Mouse (Mus musculus) midbrain, postnatal 0 days (tissue): ENCODE measurements around the gene Prn. TPM values are rescaled to one million over a fixed set of nuclear protein-coding genes. Genes with fewer than 3 reads are reported as not detected.
A peak's percentile ranks its signal among the peaks of the same experiment; 100 is the strongest.

Experiments used
- ATAC-seq: fragments of 200-750 bp; cut with Nextera tagmentation; 2 replicates; pipeline ENCODE4 v1.8.0; 2017; ENCODE audit warnings: moderate number of reproducible peaks, mild to moderate bottlenecking, moderate TSS enrichment, moderate library complexity; ENCODE audit not compliant: low FRiP score
- DNase-seq: peaks from one replicate; pipeline ENCODE4 v3.0.0-alpha.2; 2015; ENCODE audit warnings: low spot score
- H3K27ac ChIP-seq: fragments of 300-500 bp; sonication (generic); 2 replicates; pipeline ENCODE4 v1.5.1; 2014; ENCODE audit warnings: low read depth, mild to moderate bottlenecking, low read length, mixed read lengths
- H3K27me3 ChIP-seq: fragments of 300-500 bp; sonication (generic); 2 replicates; pipeline ENCODE4 v1.6.1; 2014; ENCODE audit warnings: low read length, control low read depth, mixed read lengths; ENCODE audit not compliant: insufficient read depth
- H3K36me3 ChIP-seq: fragments of 300-500 bp; sonication (generic); 2 replicates; pipeline ENCODE4 v1.6.1; 2014; ENCODE audit warnings: low read length, control low read depth, mixed read lengths; ENCODE audit not compliant: insufficient read depth
- H3K4me1 ChIP-seq: fragments of 300-500 bp; sonication (generic); 2 replicates; pipeline ENCODE4 v1.6.1; 2014; ENCODE audit warnings: mild to moderate bottlenecking, control low read depth, antibody characterized with exemption, low read length, mixed read lengths; ENCODE audit not compliant: insufficient read depth
- H3K4me2 ChIP-seq: fragments of 300-500 bp; sonication (generic); 2 replicates; pipeline ENCODE4 v1.6.1; 2014; ENCODE audit warnings: low read depth, mild to moderate bottlenecking, low read length, mixed read lengths; ENCODE audit not compliant: poor library complexity, severe bottlenecking
- H3K4me3 ChIP-seq: fragments of 300-500 bp; sonication (generic); 2 replicates; pipeline ENCODE4 v1.5.1; 2014; ENCODE audit warnings: low read depth, mild to moderate bottlenecking, low read length, moderate library complexity
- H3K9ac ChIP-seq: fragments of 300-500 bp; sonication (generic); replicated peaks from 2 replicates; pipeline ENCODE4 v1.6.1; 2014; ENCODE audit warnings: mild to moderate bottlenecking, low read length, moderate library complexity, mixed read lengths; ENCODE audit not compliant: poor library complexity, severe bottlenecking
- H3K9me3 ChIP-seq: fragments of 300-500 bp; sonication (generic); 2 replicates; pipeline ENCODE4 v1.6.1; 2016; ENCODE audit warnings: low read length, control low read depth
- CTCF ChIP-seq: IDR thresholded peaks from 2 replicates; pipeline ENCODE4 v1.5.1; 2016; ENCODE audit warnings: antibody characterized with exemption, mild to moderate bottlenecking
- WGBS: fragments of 180-500 bp; shearing (Covaris S2); extraction: QIAGEN DNeasy Blood & Tissue Kit; methylation state at CpG from one replicate; pipeline ENCODE4 v1.1.7; 2014; 5-methylcytosine and 5-hydroxymethylcytosine counted together
- polyA plus RNA-seq: library from polyadenylated mRNA; unstranded; fragments of >200 nt; fragmentation: Nextera tagmentation; extraction: Ambion mirVana; gene quantifications from 2 replicates; pipeline ENCODE4 v1.2.1, GENCODE M21; 2015
- total RNA-seq: library from RNA; depleted of rRNA; stranded (reverse); fragments of >200 nt; gene quantifications from 2 replicates; pipeline ENCODE4 v1.2.3, GENCODE M21; 2014

Gene Prn
- total and polyA plus RNA-seq, 2 experiments from 2014 or later, result not detected

- WGBS, result 44% methylated on average over 3 of the region's 3 CpGs
- peak; percentile 32 for TF ChIP-seq CTCF
- Histone ChIP-seq H3K9ac (no peak overlapping the region), H3K27ac (no peak overlapping the region), H3K4me3 (no peak overlapping the region), H3K36me3 (no peaks in the 10 kb centered on the region), H3K4me2 (no peak overlapping the region), H3K4me1 (no peaks in the 10 kb centered on the region), H3K27me3 (no peaks in the 10 kb centered on the region), H3K9me3 (no peaks in the 10 kb centered on the region)
- ATAC-seq, result no peak
- DNase-seq, result no peak
These were observed 78.2 kb downstream of the Prn start for GRCm38 (mm10) chr2:131987950-131988349.

- no peaks in the 10 kb centered on the region for H3K9me3 ChIP-seq
- no peak for DNase-seq
- ATAC-seq, result no peak
- no peak overlapping the region for H3K4me2 ChIP-seq
- WGBS, result 77% methylated on average over 2 of the region's 2 CpGs
- no peak overlapping the region for H3K27ac ChIP-seq
- no peaks in the 10 kb centered on the region for H3K36me3 ChIP-seq
- no peaks in the 10 kb centered on the region for H3K4me1 ChIP-seq
- H3K27me3 ChIP-seq, result no peaks in the 10 kb centered on the region
- no peak overlapping the region for H3K4me3 ChIP-seq
- no peak for TF ChIP-seq CTCF
- no peak overlapping the region for H3K9ac ChIP-seq
These were observed 78.8 kb downstream of the Prn start for GRCm38 (mm10) chr2:131988550-131988949.

- Histone ChIP-seq H3K4me3 (no peak overlapping the region), H3K27me3 (no peaks in the 10 kb centered on the region), H3K9me3 (no peaks in the 10 kb centered on the region), H3K36me3 (peaks cover 14% of the 10 kb centered on the region; the same call in 1 of the 2 replicates), H3K27ac (no peak overlapping the region), H3K9ac (no peak overlapping the region), H3K4me1 (no peaks in the 10 kb centered on the region), H3K4me2 (no peak overlapping the region)
- TF ChIP-seq CTCF, result no peak
- no peak for ATAC-seq
- 76% methylated on average over 2 of the region's 2 CpGs for WGBS
- no peak for DNase-seq
These were observed 82.7 kb downstream of the Prn start for GRCm38 (mm10) chr2:131992487-131992886.

GRCm38 (mm10) chr2:131993151-131993550, 83.4 kb downstream of the Prn start:
- H3K4me3 ChIP-seq, result no peak overlapping the region
- 79% methylated on average over 4 of the region's 4 CpGs for WGBS
- ATAC-seq, result no peak

DNA sequence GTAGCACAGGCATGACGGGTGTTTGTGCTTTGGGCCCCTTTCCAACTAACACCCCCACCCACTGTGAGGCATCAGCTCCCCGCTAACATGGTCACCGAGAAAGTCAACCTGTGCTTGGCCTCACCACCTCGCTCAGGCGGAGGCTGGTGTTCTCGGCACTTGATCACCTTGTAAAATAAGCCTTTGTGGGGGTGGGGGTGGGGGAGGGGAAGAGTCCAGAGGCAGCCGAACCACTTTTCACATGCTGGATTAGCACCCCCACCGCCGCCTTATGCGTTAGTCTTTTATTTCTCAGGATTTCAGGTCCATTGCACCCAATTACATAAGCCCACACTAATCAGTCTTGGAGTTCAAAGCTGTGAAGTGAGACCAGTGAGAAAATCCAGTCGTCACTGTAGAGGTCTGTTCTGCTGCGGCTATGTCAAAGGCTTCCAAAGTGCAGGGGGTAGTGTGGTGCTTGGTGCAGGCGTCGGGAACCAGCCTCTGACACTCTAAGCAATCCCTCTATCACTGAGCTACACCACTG, 83.9 kb downstream of the Prn start:
- no peak overlapping the region for H3K4me2 ChIP-seq
- peaks cover 14% of the 10 kb centered on the region; the same call in 1 of the 2 replicates for H3K36me3 ChIP-seq
- H3K4me3 ChIP-seq, result no peak overlapping the region
- H3K9me3 ChIP-seq, result no peaks in the 10 kb centered on the region
- WGBS, result 36% methylated on average over 14 of the region's 14 CpGs
- TF ChIP-seq CTCF, result no peak
- no peaks in the 10 kb centered on the region for H3K27me3 ChIP-seq
- no peaks in the 10 kb centered on the region for H3K4me1 ChIP-seq
- DNase-seq (peak; percentile 14), ATAC-seq (0 out of 2 replicates have a peak, but pooled peaks have one; percentile 41)
- H3K27ac ChIP-seq, result no peak overlapping the region
- no peak overlapping the region for H3K9ac ChIP-seq

More at GRCm38 (mm10) chr2:131993151-131993550, 83.4 kb downstream of the Prn start:
- Histone ChIP-seq H3K9me3 (no peaks in the 10 kb centered on the region), H3K27me3 (no peaks in the 10 kb centered on the region), H3K36me3 (peaks cover 14% of the 10 kb centered on the region; the same call in 1 of the 2 replicates), H3K9ac (no peak overlapping the region), H3K4me2 (no peak overlapping the region), H3K4me1 (no peaks in the 10 kb centered on the region), H3K27ac (no peak overlapping the region)
- no peak for TF ChIP-seq CTCF
- DNase-seq, result no peak

- ATAC-seq, result no peak
- H3K27ac ChIP-seq, result no peak overlapping the region
- no peak overlapping the region for H3K9ac ChIP-seq
- H3K4me3 ChIP-seq, result no peak overlapping the region
- H3K4me2 ChIP-seq, result no peak overlapping the region
- 93% methylated on average over 6 of the region's 6 CpGs for WGBS
- H3K36me3 ChIP-seq, result peaks cover 14% of the 10 kb centered on the region; the same call in 1 of the 2 replicates
- no peaks in the 10 kb centered on the region for H3K27me3 ChIP-seq
- TF ChIP-seq CTCF, result no peak
- no peak for DNase-seq
- H3K9me3 ChIP-seq, result no peaks in the 10 kb centered on the region
- no peaks in the 10 kb centered on the region for H3K4me1 ChIP-seq
These were observed 85.2 kb downstream of the Prn start for GRCm38 (mm10) chr2:131994971-131995370.
